Comparison of ENCODE assay signal across 8 mouse cellular contexts in genomic region chr4:114666238-114666978, GRCm38 (mm10).
DNase-seq lines count a peak whose midpoint lies in the region; ATAC-seq and TF ChIP-seq lines count a peak whose summit lies in the region.

No protein-coding gene starts in this region.

- no peak overlapping the region for H3K9ac ChIP-seq in heart, postnatal 0 days (replicated peaks; ENCODE audit: low read depth, low read length)
- no peak overlapping the region for H3K9ac ChIP-seq in intestine, embryonic 15.5 days
- H3K9ac ChIP-seq in neural tube, embryonic 11.5 days (ENCODE audit: low read length): no peak overlapping the region

- H3K36me3 ChIP-seq in heart, postnatal 0 days (replicated peaks; ENCODE audit: control insufficient read depth, insufficient read depth, low read length): no peaks in the 10 kb centered on the region
- no peaks in the 10 kb centered on the region for H3K36me3 ChIP-seq in intestine, embryonic 15.5 days
- H3K36me3 ChIP-seq in neural tube, embryonic 11.5 days (ENCODE audit: control insufficient read depth, insufficient read depth, low read length): no peaks in the 10 kb centered on the region

- ATAC-seq in heart, postnatal 0 days (ENCODE audit: insufficient read depth, low read depth): no peak
- ATAC-seq in intestine, embryonic 15.5 days: peak; percentile 62
- ATAC-seq in neural tube, embryonic 11.5 days (ENCODE audit: insufficient read depth, low FRiP score, low TSS enrichment): peak; percentile 41; the same call in 1 of the 2 replicates

- no peaks in the 10 kb centered on the region; the same call in 1 of the 2 replicates for H3K4me1 ChIP-seq in heart, postnatal 0 days (ENCODE audit: control insufficient read depth, insufficient read depth)
- H3K4me1 ChIP-seq in intestine, embryonic 15.5 days (replicated peaks): peaks cover 13% of the 10 kb centered on the region
- H3K4me1 ChIP-seq in neural tube, embryonic 11.5 days (ENCODE audit: control insufficient read depth, insufficient read depth, low read length): peaks cover 8% of the 10 kb centered on the region; the same call in 1 of the 2 replicates

- H3K27me3 ChIP-seq in heart, postnatal 0 days (ENCODE audit: control insufficient read depth, insufficient read depth, low read length): peaks cover 48% of the 10 kb centered on the region
- peaks cover 26% of the 10 kb centered on the region for H3K27me3 ChIP-seq in intestine, embryonic 15.5 days (replicated peaks)
- H3K27me3 ChIP-seq in neural tube, embryonic 11.5 days (ENCODE audit: control insufficient read depth, insufficient read depth, low read length): peaks cover 43% of the 10 kb centered on the region

- no peak for TF ChIP-seq CTCF in heart, postnatal 0 days (IDR thresholded peaks at IDR 0.05; ENCODE audit: low read depth)

- TF ChIP-seq EP300 in heart, postnatal 0 days (IDR thresholded peaks at IDR 0.05; ENCODE audit: low read depth): no peak

- peak overlapping the region; percentile 42 for H3K4me2 ChIP-seq in heart, postnatal 0 days (ENCODE audit: low read depth, low read length)
- peak overlapping the region; percentile 56 for H3K4me2 ChIP-seq in intestine, embryonic 15.5 days (replicated peaks)
- peak overlapping the region; percentile 32 for H3K4me2 ChIP-seq in neural tube, embryonic 11.5 days (ENCODE audit: low read depth)

- no peak for DNase-seq in heart, postnatal 0 days (ENCODE audit: low spot score)
- no peak for DNase-seq in heart, postnatal 14 days
- peak; percentile 61 for DNase-seq in embryo, embryonic 10 days (ENCODE audit: low spot score)
- peak; percentile 33 for DNase-seq in neural tube, embryonic 11.5 days (ENCODE audit: low spot score)
- no peak for DNase-seq in cerebellum, postnatal 4 days (ENCODE audit: low spot score in 2 of 2)
- no peak for DNase-seq in right cerebral cortex, postnatal 36 days (ENCODE audit: low spot score in 2 of 2)
- no peak for DNase-seq in left cerebral cortex, postnatal 25 days (ENCODE audit: low spot score in 2 of 2)

- no peaks in the 10 kb centered on the region for H3K9me3 ChIP-seq in heart, postnatal 0 days (replicated peaks; ENCODE audit: control insufficient read depth, low read length)
- no peaks in the 10 kb centered on the region for H3K9me3 ChIP-seq in intestine, embryonic 15.5 days
- no peaks in the 10 kb centered on the region for H3K9me3 ChIP-seq in neural tube, embryonic 11.5 days (ENCODE audit: control insufficient read depth, low read length)

- intact Hi-C loops in heart, postnatal 14 days (cut with DNase I): loop anchor here (2.0 to 5.0 kb wide), 2 partner anchors 156 to 240 kb away; partner anchors contain the start of gene Gm12830
- intact Hi-C loops in left cerebral cortex, postnatal 25 days (cut with DNase I): loop anchor here (5.0 kb wide), 2 partner anchors 246 to 281 kb away; no protein-coding TSS in a partner anchor

- H3K4me3 ChIP-seq in heart, postnatal 0 days (ENCODE audit: low read depth, low read length): peak overlapping the region; percentile 29
- H3K4me3 ChIP-seq in intestine, embryonic 15.5 days (replicated peaks): peak overlapping the region; percentile 12; the same call in 1 of the 2 replicates
- H3K4me3 ChIP-seq in neural tube, embryonic 11.5 days (ENCODE audit: low read depth, low read length): no peak overlapping the region

- 7% methylated on average over 41 of the region's 41 CpGs for WGBS in heart, postnatal 0 days
- WGBS in intestine, embryonic 15.5 days: 8% methylated on average over 41 of the region's 41 CpGs
- 2% methylated on average over 41 of the region's 41 CpGs for WGBS in neural tube, embryonic 11.5 days

- H3K27ac ChIP-seq in heart, postnatal 0 days (ENCODE audit: low read depth): no peak overlapping the region
- H3K27ac ChIP-seq in intestine, embryonic 15.5 days: no peak overlapping the region
- no peak overlapping the region for H3K27ac ChIP-seq in neural tube, embryonic 11.5 days (ENCODE audit: low read depth, low read length)

Comparison
In these comparisons a context has a peak if more than half of its experiments do, and no peak if none do; other contexts are left out.
1. DNase-seq: peak in embryo, embryonic 10 days (single experiment) and neural tube, embryonic 11.5 days (single experiment); none in heart, postnatal 0 days (single experiment), heart, postnatal 14 days (0 of 2), cerebellum, postnatal 4 days (0 of 2), right cerebral cortex, postnatal 36 days (0 of 2) and left cerebral cortex, postnatal 25 days (0 of 2).
2. Peak in every context shown above with its lines, with median percentiles within 50 percentile points of each other: H3K4me2 ChIP-seq.